Mouse (Mus musculus): ENCODE measurements around the gene Prss54. TPM values are rescaled to one million over a fixed set of nuclear protein-coding genes. Genes with fewer than 3 reads are reported as not detected.

Gene Prss54
- polyA plus RNA-seq, 1 experiment from 2014 or later = not detected

DNA sequence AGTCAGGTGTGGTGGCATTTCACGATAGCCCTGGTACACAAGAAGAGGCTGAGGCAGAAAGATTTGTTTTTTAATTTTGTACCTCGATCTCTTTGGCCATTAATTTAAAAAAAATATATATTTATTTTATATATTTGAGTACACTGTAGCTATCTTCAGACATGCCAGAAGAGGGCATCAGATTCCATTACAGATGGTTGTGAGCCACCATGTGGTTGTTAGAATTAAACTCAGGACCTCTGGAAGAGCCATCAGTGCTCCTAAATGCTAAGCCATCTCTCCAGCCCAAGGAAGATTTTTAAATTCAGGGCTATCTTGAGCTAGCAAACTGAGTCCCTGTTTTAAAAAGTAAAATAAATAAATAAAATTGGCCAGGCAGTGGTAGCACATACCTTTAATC is 26.0 kb upstream of the Prss54 start:
- Histone ChIP-seq H3K27ac (ENCODE audit: low read length) (no peak overlapping the region), H3K9ac (ENCODE audit: low read length) (no peak overlapping the region), H3K36me3 (ENCODE audit: control insufficient read depth, insufficient read depth) (no peaks in the 10 kb centered on the region), H3K27me3 (ENCODE audit: control insufficient read depth, insufficient read depth, low read length) (no peaks in the 10 kb centered on the region), H3K4me2 (ENCODE audit: low read depth, low read length) (no peak overlapping the region), H3K9me3 (replicated peaks; ENCODE audit: control insufficient read depth, low read length) (no peaks in the 10 kb centered on the region), H3K4me3 (ENCODE audit: low read length) (no peak overlapping the region), H3K4me1 (ENCODE audit: control insufficient read depth, insufficient read depth, low read length) (0 out of 2 replicates have a peak, but pooled peaks cover 3% of the 10 kb centered on the region)
- ATAC-seq (replicated peaks; ENCODE audit: extremely low read depth, insufficient read depth, low FRiP score) = no peak
- WGBS = 78% methylated on average over 2 of the region's 2 CpGs

DNA sequence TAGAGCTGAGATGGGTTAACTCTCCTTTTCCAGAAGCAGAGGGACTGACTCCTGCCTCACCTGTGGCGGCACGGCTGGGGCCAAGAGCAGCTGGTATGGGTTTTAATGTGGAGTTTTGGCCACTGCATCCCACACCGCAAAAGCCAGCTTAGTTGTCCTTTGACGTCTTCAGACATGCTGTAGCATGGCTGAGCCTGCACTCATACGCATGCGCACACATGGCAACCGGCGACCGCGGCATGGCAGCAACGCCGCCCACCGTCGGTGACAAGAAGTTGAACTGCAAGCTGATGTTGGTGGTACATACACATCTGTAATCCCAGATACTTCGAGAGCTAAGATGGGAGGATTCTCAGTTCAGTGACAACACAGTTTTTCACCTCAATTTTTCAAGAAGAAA is 25.2 kb upstream of the Prss54 start:
- H3K27me3 ChIP-seq (ENCODE audit: control insufficient read depth, insufficient read depth, low read length) = no peaks in the 10 kb centered on the region
- H3K36me3 ChIP-seq (ENCODE audit: control insufficient read depth, insufficient read depth) = no peaks in the 10 kb centered on the region
- H3K4me3 ChIP-seq (ENCODE audit: low read length) = no peak overlapping the region
- H3K4me2 ChIP-seq (ENCODE audit: low read depth, low read length) = no peak overlapping the region
- 72% methylated on average over 15 of the region's 15 CpGs for WGBS
- H3K9ac ChIP-seq (ENCODE audit: low read length) = no peak overlapping the region
- no peaks in the 10 kb centered on the region for H3K9me3 ChIP-seq (replicated peaks; ENCODE audit: control insufficient read depth, low read length)
- H3K4me1 ChIP-seq (ENCODE audit: control insufficient read depth, insufficient read depth, low read length) = peaks cover 6% of the 10 kb centered on the region; the same call in 1 of the 2 replicates
- H3K27ac ChIP-seq (ENCODE audit: low read length) = no peak overlapping the region
- ATAC-seq (replicated peaks; ENCODE audit: extremely low read depth, insufficient read depth, low FRiP score) = no peak

DNA sequence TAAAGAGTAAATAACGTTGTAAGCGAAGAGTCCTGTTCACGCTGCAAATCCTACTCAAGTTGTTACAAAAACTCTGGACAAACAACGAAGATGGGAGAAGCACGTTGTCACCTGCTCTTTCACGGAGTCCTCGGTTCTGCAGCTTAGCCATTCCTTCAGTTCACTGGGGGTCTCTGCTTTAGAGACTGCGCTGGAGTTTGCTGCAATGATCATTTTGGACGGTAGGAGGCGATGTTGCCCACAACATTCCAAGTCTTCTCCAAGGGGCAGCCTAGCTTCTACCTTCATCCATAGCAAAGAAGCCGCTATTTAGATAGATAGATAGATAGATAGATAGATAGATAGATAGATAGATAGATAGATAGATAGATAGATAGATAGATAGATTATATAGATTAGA is 23.7 kb upstream of the Prss54 start:
- peaks cover 9% of the 10 kb centered on the region; the same call in 1 of the 2 replicates for H3K4me1 ChIP-seq (ENCODE audit: control insufficient read depth, insufficient read depth, low read length)
- no peaks in the 10 kb centered on the region for H3K27me3 ChIP-seq (ENCODE audit: control insufficient read depth, insufficient read depth, low read length)
- no peak for ATAC-seq (replicated peaks; ENCODE audit: extremely low read depth, insufficient read depth, low FRiP score)
- H3K4me2 ChIP-seq (ENCODE audit: low read depth, low read length) = peak overlapping the region; percentile 45
- 10% methylated on average over 11 of the region's 11 CpGs for WGBS
- H3K9me3 ChIP-seq (replicated peaks; ENCODE audit: control insufficient read depth, low read length) = no peaks in the 10 kb centered on the region
- 0 out of 2 replicates have a peak overlapping the region, but pooled peaks have one; percentile 33 for H3K9ac ChIP-seq (ENCODE audit: low read length)
- peak overlapping the region; percentile 37 for H3K4me3 ChIP-seq (ENCODE audit: low read length)
- no peaks in the 10 kb centered on the region for H3K36me3 ChIP-seq (ENCODE audit: control insufficient read depth, insufficient read depth)
- no peak overlapping the region for H3K27ac ChIP-seq (ENCODE audit: low read length)

DNA sequence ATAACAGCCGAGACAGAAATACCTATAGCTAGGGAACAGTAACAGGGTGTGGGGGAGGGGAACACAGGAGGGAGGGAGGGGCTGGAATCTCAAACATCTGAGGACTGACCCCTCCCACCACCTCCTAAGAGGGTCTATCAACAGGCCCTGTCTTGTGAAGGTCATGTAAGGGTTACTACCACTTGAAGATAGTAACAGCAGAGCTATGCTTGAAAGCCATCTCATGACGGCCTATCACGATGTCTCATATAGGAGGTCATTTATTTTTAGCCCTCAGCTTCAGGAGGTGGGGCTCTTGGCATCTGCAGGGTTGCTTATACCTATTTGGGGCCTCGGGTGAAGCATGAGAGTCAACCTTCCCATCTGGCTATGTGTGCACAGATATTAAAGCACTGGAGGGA is 20.7 kb upstream of the Prss54 start:
- H3K4me2 ChIP-seq (ENCODE audit: low read depth, low read length) = peak overlapping the region; percentile 47
- 21% methylated on average over 4 of the region's 4 CpGs for WGBS
- no peak overlapping the region for H3K4me3 ChIP-seq (ENCODE audit: low read length)
- H3K36me3 ChIP-seq (ENCODE audit: control insufficient read depth, insufficient read depth) = no peaks in the 10 kb centered on the region
- H3K27me3 ChIP-seq (ENCODE audit: control insufficient read depth, insufficient read depth, low read length) = no peaks in the 10 kb centered on the region
- peak overlapping the region; percentile 99 for H3K27ac ChIP-seq (ENCODE audit: low read length)
- no peaks in the 10 kb centered on the region for H3K9me3 ChIP-seq (replicated peaks; ENCODE audit: control insufficient read depth, low read length)
- peaks cover 13% of the 10 kb centered on the region for H3K4me1 ChIP-seq (ENCODE audit: control insufficient read depth, insufficient read depth, low read length)
- peak; percentile 96 for ATAC-seq (replicated peaks; ENCODE audit: extremely low read depth, insufficient read depth, low FRiP score)
- no peak overlapping the region for H3K9ac ChIP-seq (ENCODE audit: low read length)

DNA sequence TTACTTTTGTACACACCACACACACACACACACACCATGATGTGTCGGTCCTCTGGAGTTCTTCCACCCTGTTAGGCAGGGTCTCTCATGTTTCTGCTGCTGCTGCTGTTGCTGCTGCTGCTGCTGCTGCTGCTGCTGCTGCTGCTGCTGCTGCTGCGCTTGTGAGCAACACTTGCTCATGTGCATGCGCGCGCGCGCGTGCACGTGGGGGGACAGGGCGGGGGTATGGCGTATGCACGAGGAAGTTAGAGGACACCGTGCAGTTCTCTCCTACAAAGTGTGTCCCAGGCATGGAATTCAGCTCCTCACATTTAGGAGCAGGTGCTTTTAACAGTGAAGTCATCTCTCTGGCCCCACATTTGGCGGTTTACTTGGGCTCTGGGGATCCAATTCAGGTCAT is 19.0 kb upstream of the Prss54 start:
- no peak overlapping the region for H3K4me3 ChIP-seq (ENCODE audit: low read length)
- H3K4me1 ChIP-seq (ENCODE audit: control insufficient read depth, insufficient read depth, low read length) = peaks cover 13% of the 10 kb centered on the region
- no peak for ATAC-seq (replicated peaks; ENCODE audit: extremely low read depth, insufficient read depth, low FRiP score)
- 72% methylated on average over 14 of the region's 14 CpGs for WGBS
- no peaks in the 10 kb centered on the region for H3K36me3 ChIP-seq (ENCODE audit: control insufficient read depth, insufficient read depth)
- peak overlapping the region; percentile 56 for H3K27ac ChIP-seq (ENCODE audit: low read length)
- H3K27me3 ChIP-seq (ENCODE audit: control insufficient read depth, insufficient read depth, low read length) = no peaks in the 10 kb centered on the region
- no peak overlapping the region for H3K4me2 ChIP-seq (ENCODE audit: low read depth, low read length)
- no peaks in the 10 kb centered on the region for H3K9me3 ChIP-seq (replicated peaks; ENCODE audit: control insufficient read depth, low read length)
- no peak overlapping the region for H3K9ac ChIP-seq (ENCODE audit: low read length)

DNA sequence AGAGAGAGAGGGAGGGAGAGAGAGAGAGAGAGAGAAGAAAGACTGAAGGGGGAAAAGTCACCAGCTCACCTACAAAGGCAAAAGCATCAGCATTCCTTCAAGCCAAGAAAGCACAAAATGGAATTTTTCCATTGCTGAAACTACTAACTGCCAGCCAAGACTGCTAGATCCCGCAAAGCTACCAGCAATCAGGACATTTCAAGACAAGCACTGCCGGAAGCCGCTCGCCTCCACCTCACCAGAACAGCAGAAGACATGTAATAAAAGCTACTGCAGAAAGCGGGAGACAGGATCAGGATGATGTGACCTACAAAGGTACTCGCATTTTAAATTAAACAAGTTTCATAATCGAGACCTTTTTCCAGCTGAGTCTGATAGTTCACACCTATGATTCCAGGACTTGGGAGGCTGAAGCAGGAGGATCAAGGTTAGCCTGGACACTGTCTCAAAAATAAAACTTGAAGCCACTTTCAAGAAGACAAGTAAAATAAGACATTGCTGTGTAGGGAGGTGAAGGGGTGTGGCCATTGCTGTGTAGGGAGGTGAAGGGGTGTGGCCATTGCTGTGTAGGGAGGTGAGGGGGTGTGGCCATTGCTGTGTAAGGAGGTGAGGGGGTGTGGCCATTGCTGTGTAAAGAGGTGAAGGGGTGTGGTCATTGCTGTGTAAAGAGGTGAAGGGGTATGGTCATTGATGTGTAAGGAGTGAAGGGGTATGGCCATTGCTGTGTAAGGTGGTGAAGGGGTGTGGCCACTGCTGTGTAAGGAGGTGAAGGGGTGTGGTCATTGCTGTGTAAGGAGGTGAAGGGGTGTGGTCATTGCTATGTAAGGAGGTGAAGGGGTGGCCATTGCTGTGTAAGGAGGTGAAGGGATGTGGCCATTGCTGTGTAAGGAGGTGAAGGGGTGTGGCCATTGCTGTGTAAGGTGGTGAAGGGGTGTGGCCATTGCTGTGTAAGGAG is 17.6 kb upstream of the Prss54 start:
- Histone ChIP-seq H3K4me2 (ENCODE audit: low read depth, low read length) (no peak overlapping the region), H3K4me1 (ENCODE audit: control insufficient read depth, insufficient read depth, low read length) (peaks cover 13% of the 10 kb centered on the region), H3K36me3 (ENCODE audit: control insufficient read depth, insufficient read depth) (no peaks in the 10 kb centered on the region), H3K27me3 (ENCODE audit: control insufficient read depth, insufficient read depth, low read length) (no peaks in the 10 kb centered on the region), H3K27ac (ENCODE audit: low read length) (no peak overlapping the region), H3K9me3 (replicated peaks; ENCODE audit: control insufficient read depth, low read length) (no peaks in the 10 kb centered on the region), H3K4me3 (ENCODE audit: low read length) (no peak overlapping the region), H3K9ac (ENCODE audit: low read length) (no peak overlapping the region)
- WGBS = 92% methylated on average over 7 of the region's 7 CpGs
- no peak for ATAC-seq (replicated peaks; ENCODE audit: extremely low read depth, insufficient read depth, low FRiP score)

DNA sequence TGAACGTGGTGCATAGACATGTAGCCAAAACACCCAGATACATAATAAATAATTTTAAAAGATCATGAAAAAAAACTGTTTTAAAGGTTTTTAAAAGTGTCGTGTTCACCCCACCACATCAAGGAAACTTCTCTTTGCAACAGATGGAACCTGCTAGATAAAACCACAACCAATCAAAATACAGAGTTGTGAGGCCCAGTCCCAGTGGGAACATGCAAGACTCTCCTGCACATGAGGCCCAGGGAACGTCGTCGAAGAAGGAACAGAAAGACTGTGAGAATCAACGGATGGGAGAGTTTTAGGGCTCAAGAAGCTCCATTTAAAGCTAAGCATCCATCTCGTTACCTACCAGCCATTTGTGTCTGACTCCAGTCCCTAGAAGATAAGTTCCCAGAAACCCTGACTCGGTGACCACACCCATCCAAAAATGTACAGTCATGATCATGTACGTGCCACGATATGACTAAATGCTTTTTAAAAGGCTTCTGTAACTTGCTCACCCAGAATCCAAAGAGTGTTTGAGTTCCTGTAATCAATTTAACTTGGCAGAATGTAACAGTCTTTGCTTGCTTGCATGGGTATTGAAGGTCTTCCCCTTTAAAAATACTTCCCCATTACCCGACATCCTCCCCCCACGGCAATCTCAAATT is 16.1 kb upstream of the Prss54 start:
- Histone ChIP-seq H3K4me3 (ENCODE audit: low read length) (no peak overlapping the region), H3K4me1 (ENCODE audit: control insufficient read depth, insufficient read depth, low read length) (peaks cover 17% of the 10 kb centered on the region), H3K9me3 (replicated peaks; ENCODE audit: control insufficient read depth, low read length) (peaks cover 4% of the 10 kb centered on the region; the same call in 1 of the 2 replicates), H3K36me3 (ENCODE audit: control insufficient read depth, insufficient read depth) (no peaks in the 10 kb centered on the region), H3K27ac (ENCODE audit: low read length) (no peak overlapping the region), H3K9ac (ENCODE audit: low read length) (no peak overlapping the region), H3K27me3 (ENCODE audit: control insufficient read depth, insufficient read depth, low read length) (no peaks in the 10 kb centered on the region), H3K4me2 (ENCODE audit: low read depth, low read length) (no peak overlapping the region)
- 83% methylated on average over 12 of the region's 12 CpGs for WGBS
- no peak for ATAC-seq (replicated peaks; ENCODE audit: extremely low read depth, insufficient read depth, low FRiP score)

DNA sequence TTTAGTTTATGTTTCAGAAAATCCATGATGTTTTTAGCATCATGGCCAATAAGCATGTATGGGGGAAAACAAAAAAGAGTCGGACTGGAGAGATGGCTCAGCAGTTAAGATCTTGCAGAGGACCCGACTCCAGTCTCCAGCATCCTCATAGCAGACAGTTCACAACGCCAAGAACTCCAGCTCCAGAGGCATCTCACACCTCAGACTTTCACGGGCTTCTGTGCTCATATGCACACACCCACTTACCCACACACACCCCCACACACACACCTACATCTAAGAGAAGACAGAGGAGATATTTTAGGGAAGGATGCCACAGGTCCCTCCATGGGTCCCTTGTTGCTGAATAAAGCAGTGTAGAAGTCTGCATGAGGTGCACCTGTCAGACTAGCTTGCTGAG is 14.4 kb upstream of the Prss54 start:
- Histone ChIP-seq H3K4me2 (ENCODE audit: low read depth, low read length) (no peak overlapping the region), H3K9me3 (replicated peaks; ENCODE audit: control insufficient read depth, low read length) (peaks cover 6% of the 10 kb centered on the region; the same call in 1 of the 2 replicates), H3K36me3 (ENCODE audit: control insufficient read depth, insufficient read depth) (no peaks in the 10 kb centered on the region), H3K9ac (ENCODE audit: low read length) (no peak overlapping the region), H3K27ac (ENCODE audit: low read length) (no peak overlapping the region), H3K27me3 (ENCODE audit: control insufficient read depth, insufficient read depth, low read length) (no peaks in the 10 kb centered on the region), H3K4me1 (ENCODE audit: control insufficient read depth, insufficient read depth, low read length) (peaks cover 14% of the 10 kb centered on the region), H3K4me3 (ENCODE audit: low read length) (no peak overlapping the region)
- WGBS = 68% methylated on average over 4 of the region's 4 CpGs
- no peak for ATAC-seq (replicated peaks; ENCODE audit: extremely low read depth, insufficient read depth, low FRiP score)

DNA sequence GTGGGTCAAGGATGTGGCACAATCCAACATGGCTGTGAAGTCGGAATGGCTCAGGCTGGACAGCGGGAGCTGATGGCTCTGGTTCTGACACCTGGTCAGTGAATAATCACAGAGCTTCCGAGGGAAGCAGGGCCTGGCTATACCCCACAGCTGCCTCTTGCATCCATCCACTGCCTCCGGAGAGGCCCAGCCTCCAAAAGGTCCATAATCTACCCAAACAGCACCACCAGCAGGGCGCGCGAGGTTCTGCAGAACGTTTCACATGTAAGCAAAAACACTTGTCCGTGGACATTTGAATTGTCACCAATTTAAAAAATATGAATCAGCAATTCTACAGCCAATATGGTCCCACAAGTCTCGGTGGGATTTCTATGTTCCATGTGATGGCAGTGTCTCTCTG is 13.1 kb upstream of the Prss54 start:
- peaks cover 8% of the 10 kb centered on the region for H3K4me1 ChIP-seq (ENCODE audit: control insufficient read depth, insufficient read depth, low read length)
- H3K27ac ChIP-seq (ENCODE audit: low read length) = no peak overlapping the region
- ATAC-seq (replicated peaks; ENCODE audit: extremely low read depth, insufficient read depth, low FRiP score) = no peak
- no peak overlapping the region for H3K4me2 ChIP-seq (ENCODE audit: low read depth, low read length)
- H3K36me3 ChIP-seq (ENCODE audit: control insufficient read depth, insufficient read depth) = no peaks in the 10 kb centered on the region
- WGBS = 65% methylated on average over 10 of the region's 10 CpGs
- H3K9ac ChIP-seq (ENCODE audit: low read length) = no peak overlapping the region
- H3K4me3 ChIP-seq (ENCODE audit: low read length) = no peak overlapping the region
- H3K27me3 ChIP-seq (ENCODE audit: control insufficient read depth, insufficient read depth, low read length) = no peaks in the 10 kb centered on the region
- peaks cover 6% of the 10 kb centered on the region; the same call in 1 of the 2 replicates for H3K9me3 ChIP-seq (replicated peaks; ENCODE audit: control insufficient read depth, low read length)
